Mouse (Mus musculus) liver, embryonic 14.5 days (tissue): ENCODE data around the gene Nek10. TPM values are rescaled to one million over a fixed set of nuclear protein-coding genes. Genes with fewer than 3 reads are reported as not detected.

Experiments
- ATAC-seq: fragments of 200-750 bp; cut with Nextera tagmentation; 2 replicates; pipeline ENCODE4 v1.8.0; 2017; ENCODE audit warnings: moderate number of reproducible peaks, mild to moderate bottlenecking, moderate library complexity; ENCODE audit not compliant: insufficient read depth
- DNase-seq, 3 experiments: peaks; one replicate each; pipeline ENCODE4 v3.0.0-alpha.2; 2012 to 2013; ENCODE audit warnings: low read depth in 3 of 3, low spot score in 3 of 3
- H3K27ac ChIP-seq: fragments of 300-500 bp; sonication (generic); 2 replicates; pipeline ENCODE4 v1.5.1; 2014; ENCODE audit warnings: moderate library complexity, mild to moderate bottlenecking, control low read depth, inconsistent platforms
- H3K27me3 ChIP-seq: fragments of 300-500 bp; sonication (generic); 2 replicates; pipeline ENCODE4 v1.6.1; 2014; ENCODE audit warnings: mild to moderate bottlenecking, low read length, moderate library complexity; ENCODE audit not compliant: control insufficient read depth, insufficient read depth
- H3K36me3 ChIP-seq: fragments of 300-500 bp; sonication (generic); replicated peaks from 2 replicates; pipeline ENCODE4 v1.6.1; 2014; ENCODE audit warnings: low read depth; ENCODE audit not compliant: control insufficient read depth, insufficient read depth
- H3K4me1 ChIP-seq, 2 experiments: fragments of 200-500 bp in 1 of 2; fragments of 300-500 bp in 1 of 2; sonication (generic) in 1 of 2; replicated peaks; 2 replicates each; pipeline ENCODE4 v1.6.1; 2012 to 2014; ENCODE audit warnings: antibody characterized with exemption in 1 of 2, inconsistent platforms in 1 of 2, low read length in 1 of 2; ENCODE audit not compliant: control insufficient read depth in 2 of 2, insufficient read depth in 2 of 2
- H3K4me2 ChIP-seq: fragments of 300-500 bp; sonication (generic); 2 replicates; pipeline ENCODE4 v1.6.1; 2014; ENCODE audit warnings: low read depth, mild to moderate bottlenecking, control low read depth, moderate library complexity
- H3K4me3 ChIP-seq, 2 experiments: fragments of 200-500 bp in 1 of 2; fragments of 300-500 bp in 1 of 2; sonication (generic) in 1 of 2; 2 replicates each; pipeline ENCODE4 v1.5.1; 2012 to 2014; ENCODE audit warnings: low read depth in 2 of 2, low read length in 2 of 2, mild to moderate bottlenecking in 2 of 2, control low read depth in 1 of 2, inconsistent platforms in 1 of 2, moderate library complexity in 1 of 2; ENCODE audit not compliant: insufficient read depth in 1 of 2
- H3K9ac ChIP-seq: fragments of 300-500 bp; sonication (generic); replicated peaks from 2 replicates; pipeline ENCODE4 v1.6.1; 2014; ENCODE audit warnings: mild to moderate bottlenecking, control low read depth, moderate library complexity
- H3K9me3 ChIP-seq: fragments of 300-500 bp; sonication (generic); 2 replicates; pipeline ENCODE4 v1.6.1; 2016; ENCODE audit warnings: low read length, mixed read lengths; ENCODE audit not compliant: control insufficient read depth
- CTCF ChIP-seq: IDR thresholded peaks from 2 replicates; pipeline ENCODE4 v1.5.1; 2016; ENCODE audit warnings: antibody characterized with exemption, low read depth, control low read depth
- EP300 ChIP-seq: IDR thresholded peaks from 2 replicates; pipeline ENCODE4 v1.6.1; 2016; ENCODE audit warnings: antibody characterized with exemption, low read depth
- WGBS: fragments of 180-500 bp; shearing (Covaris S2); extraction: QIAGEN DNeasy Blood & Tissue Kit; methylation state at CpG from one replicate; pipeline ENCODE4 v1.1.7; 2014; ENCODE audit not compliant: insufficient replicate concordance; 5-methylcytosine and 5-hydroxymethylcytosine counted together
- polyA plus RNA-seq, 2 experiments: library from polyadenylated mRNA; depleted of rRNA in 1 of 2; stranded (reverse) in 1 of 2; unstranded in 1 of 2; fragments of >200 nt; fragmentation: Nextera tagmentation in 1 of 2; extraction: Ambion mirVana in 1 of 2; gene quantifications; 2 replicates each; pipeline versions ENCODE4 v1.2.1 to v1.2.3; 2012 to 2014

Gene Nek10
- polyA plus RNA-seq, 2 experiments: 0.05 TPM; not detected in 1

DNA sequence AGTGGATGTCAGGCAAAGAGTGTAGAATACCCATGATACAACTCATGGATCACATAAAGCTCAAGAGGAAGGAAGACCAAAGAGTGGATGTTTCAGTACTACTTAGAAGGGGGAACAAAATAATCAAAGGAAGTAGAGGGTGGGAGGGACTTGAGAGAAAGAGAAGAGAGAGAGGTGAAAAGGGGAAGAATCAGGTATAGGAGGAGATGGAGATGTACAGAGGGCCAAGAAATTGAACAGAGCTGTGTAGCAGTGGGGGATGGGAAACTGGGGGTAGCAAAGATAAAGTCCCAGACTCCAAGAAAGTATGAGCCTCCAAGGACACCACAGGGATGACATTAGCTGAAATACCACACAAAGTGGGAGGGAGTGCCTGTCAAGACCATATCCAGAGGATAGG, 91.6 kb downstream of the Nek10 start:
- Histone ChIP-seq H3K27ac (no peak overlapping the region), H3K4me1 (no peaks in the 10 kb centered on the region), H3K9ac (no peak overlapping the region), H3K4me3 (no peak overlapping the region), H3K27me3 (no peaks in the 10 kb centered on the region), H3K9me3 (no peaks in the 10 kb centered on the region), H3K36me3 (no peaks in the 10 kb centered on the region), H3K4me2 (no peak overlapping the region)
- no peak for ATAC-seq
- TF ChIP-seq EP300 (no peak), CTCF (no peak)
- no peak for DNase-seq

DNA sequence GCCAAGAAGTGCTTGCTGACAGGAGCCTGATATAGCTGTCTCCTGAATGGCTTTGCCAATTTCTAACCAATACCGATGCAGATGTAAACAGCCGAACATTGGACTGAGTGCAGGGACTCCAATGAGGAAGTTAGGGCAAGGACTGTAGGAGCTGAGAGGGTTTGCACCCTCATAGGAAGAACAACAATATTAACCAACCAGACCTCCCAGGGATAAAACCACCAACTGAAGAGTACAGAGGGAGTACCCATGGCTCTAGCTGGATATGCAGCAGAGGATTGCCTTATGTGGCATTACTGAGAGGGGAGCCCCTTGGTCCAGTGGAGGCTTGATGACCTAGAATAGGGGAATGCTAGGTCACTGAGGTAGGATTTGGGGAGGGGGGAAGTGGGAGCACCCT, 92.1 kb downstream of the Nek10 start:
- TF ChIP-seq CTCF: no peak
- no peak for TF ChIP-seq EP300
- ATAC-seq (no peak), DNase-seq (no peak)
- H3K9me3 ChIP-seq: no peaks in the 10 kb centered on the region
- no peak overlapping the region for H3K4me3 ChIP-seq
- 45% methylated on average over 2 of the region's 2 CpGs for WGBS
- no peak overlapping the region for H3K4me2 ChIP-seq
- no peak overlapping the region for H3K9ac ChIP-seq
- no peaks in the 10 kb centered on the region for H3K36me3 ChIP-seq
- H3K27ac ChIP-seq: no peak overlapping the region
- no peaks in the 10 kb centered on the region for H3K4me1 ChIP-seq
- H3K27me3 ChIP-seq: no peaks in the 10 kb centered on the region

GRCm38 (mm10) chr14:14896399-14897136, 93.4 kb downstream of the Nek10 start:
- TF ChIP-seq EP300 (no peak), CTCF (no peak)
- Histone ChIP-seq H3K4me1 (no peaks in the 10 kb centered on the region), H3K36me3 (no peaks in the 10 kb centered on the region), H3K27me3 (no peaks in the 10 kb centered on the region), H3K9ac (no peak overlapping the region), H3K4me2 (no peak overlapping the region), H3K4me3 (no peak overlapping the region), H3K27ac (no peak overlapping the region), H3K9me3 (no peaks in the 10 kb centered on the region)
- DNase-seq (no peak), ATAC-seq (no peak)
- WGBS: 70% methylated on average over 3 of the region's 3 CpGs

DNA sequence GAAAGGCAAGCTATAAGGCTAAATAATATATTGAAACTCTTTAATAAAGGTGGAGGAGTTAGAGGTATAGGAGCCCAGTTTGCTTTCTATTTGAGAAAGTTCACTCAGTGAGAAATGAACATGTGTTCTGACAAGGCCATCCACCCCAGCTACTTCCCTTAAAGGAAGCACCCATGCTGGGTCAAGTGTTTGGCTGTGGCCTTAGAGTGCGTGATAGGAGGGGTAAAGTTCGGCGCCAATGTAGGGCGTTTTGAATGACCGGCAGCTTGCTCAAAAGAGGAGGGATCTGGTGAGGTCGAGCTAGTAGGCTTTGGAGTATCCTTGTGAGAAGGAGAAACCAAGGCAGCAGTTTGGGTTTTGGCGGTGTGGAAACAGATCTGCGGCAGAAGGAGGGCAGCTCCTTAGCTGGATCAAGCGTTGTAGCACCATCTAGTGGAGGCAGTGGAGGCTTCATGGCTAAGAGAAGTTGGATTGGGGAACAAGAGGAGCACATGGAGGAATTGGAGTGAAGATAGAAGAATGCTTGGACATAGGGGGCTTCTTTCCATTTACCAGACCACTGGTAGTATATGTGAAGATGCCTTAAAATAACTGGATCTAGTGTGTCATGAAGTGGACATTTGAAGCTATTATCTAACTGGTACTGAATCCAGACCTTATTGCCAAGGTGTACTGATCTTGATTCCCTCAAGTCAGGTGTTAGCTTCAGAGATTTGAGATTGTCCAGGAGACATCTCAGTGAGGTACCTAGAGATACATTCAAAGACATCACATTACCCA, 101.7 kb downstream of the Nek10 start:
- DNase-seq: peak; percentile 9 to 24 (median 23)
- Histone ChIP-seq H3K9me3 (no peaks in the 10 kb centered on the region), H3K4me2 (peak overlapping the region; percentile 20; the same call in 1 of the 2 replicates), H3K4me3 (no peak overlapping the region), H3K27me3 (no peaks in the 10 kb centered on the region), H3K36me3 (no peaks in the 10 kb centered on the region), H3K9ac (no peak overlapping the region), H3K27ac (no peak overlapping the region), H3K4me1 (no peaks in the 10 kb centered on the region)
- WGBS: 9% methylated on average over 9 of the region's 9 CpGs
- TF ChIP-seq CTCF (peak; percentile 75), EP300 (no peak)
- peak; percentile 58; the same call in 1 of the 2 replicates for ATAC-seq

- no peak for ATAC-seq
These were observed 102.3 kb downstream of the Nek10 start for GRCm38 (mm10) chr14:14905530-14905852.

More at GRCm38 (mm10) chr14:14905530-14905852, 102.3 kb downstream of the Nek10 start:
- Histone ChIP-seq H3K27ac (no peak overlapping the region), H3K4me2 (no peak overlapping the region), H3K4me3 (no peak overlapping the region), H3K9ac (no peak overlapping the region), H3K9me3 (no peaks in the 10 kb centered on the region), H3K36me3 (no peaks in the 10 kb centered on the region), H3K27me3 (no peaks in the 10 kb centered on the region), H3K4me1 (no peaks in the 10 kb centered on the region)
- WGBS: 54% methylated on average over 5 of the region's 5 CpGs
- peak; percentile 15; the same call in 1 of the 2 replicates for TF ChIP-seq CTCF
- TF ChIP-seq EP300: no peak
- no peak for DNase-seq
